Mouse (Mus musculus) R1 (cell line): ENCODE measurements around the gene Klhl9.
A peak's percentile ranks its signal among the peaks of the same experiment; 100 is the strongest.
"Not testable (repeated sequence)": the region's sequence is repeated elsewhere in the genome, so short reads cannot be mapped to it uniquely, and the experiment has no call there.

Experiments used
- DNase-seq: peaks from one replicate; pipeline ENCODE4 v3.0.0-alpha.2; 2018; ENCODE audit warnings: low read depth, low spot score

Gene Klhl9

GRCm38 (mm10) chr4:88721791-88722721 lies at the start of gene Klhl9, which contains the start of gene Gm26566:
TSS of gene Klhl9 (minus strand) at chr4:88722465.
TSS of gene Gm26566 (plus strand) at chr4:88721805.
- peak; percentile 90 for DNase-seq

- not testable (repeated sequence) for DNase-seq
Observed at GRCm38 (mm10) chr4:88763384-88764018, 41.2 kb upstream of the Klhl9 start.

- not testable (repeated sequence) for DNase-seq
Observed at GRCm38 (mm10) chr4:88762341-88762740, 40.1 kb upstream of the Klhl9 start.

GRCm38 (mm10) chr4:88761776-88762175 lies 39.5 kb upstream of the Klhl9 start:
- not testable (repeated sequence) for DNase-seq

GRCm38 (mm10) chr4:88760431-88760830 lies 38.2 kb upstream of the Klhl9 start:
- DNase-seq, result not testable (repeated sequence)

GRCm38 (mm10) chr4:88759610-88760268 lies 37.5 kb upstream of the Klhl9 start, which contains the start of gene Gm13283:
TSS of gene Gm13283 (plus strand) at chr4:88760119.
- not testable (repeated sequence) for DNase-seq

- not testable (repeated sequence) for DNase-seq
Observed at GRCm38 (mm10) chr4:88758751-88759150, 36.5 kb upstream of the Klhl9 start.

GRCm38 (mm10) chr4:88757628-88758031 lies 35.4 kb upstream of the Klhl9 start:
- not testable (repeated sequence) for DNase-seq

GRCm38 (mm10) chr4:88756581-88757513 lies 34.6 kb upstream of the Klhl9 start:
- DNase-seq, result not testable (repeated sequence)

- not testable (repeated sequence) for DNase-seq
Observed at GRCm38 (mm10) chr4:88754818-88755340, 32.6 kb upstream of the Klhl9 start, which contains the start of gene Gm13271. TSS of gene Gm13271 (plus strand) at chr4:88754868.

GRCm38 (mm10) chr4:88749926-88750325 lies 27.7 kb upstream of the Klhl9 start:
- DNase-seq, result no peak

- no peak for DNase-seq
Observed at GRCm38 (mm10) chr4:88744207-88744606, 21.9 kb upstream of the Klhl9 start.

- DNase-seq, result no peak
Observed at GRCm38 (mm10) chr4:88742771-88743371, 20.6 kb upstream of the Klhl9 start.

- no peak for DNase-seq
Observed at GRCm38 (mm10) chr4:88741426-88741825, 19.2 kb upstream of the Klhl9 start.

- no peak for DNase-seq
Observed at GRCm38 (mm10) chr4:88739036-88739435, 16.8 kb upstream of the Klhl9 start.

- DNase-seq, result peak; percentile 68
Observed at GRCm38 (mm10) chr4:88738480-88738879, 16.2 kb upstream of the Klhl9 start.

- no peak for DNase-seq
Observed at GRCm38 (mm10) chr4:88727324-88727723, 5.1 kb upstream of the Klhl9 start.

- DNase-seq, result no peak
Observed at GRCm38 (mm10) chr4:88726727-88727126, 4.5 kb upstream of the Klhl9 start.

- DNase-seq, result no peak
Observed at GRCm38 (mm10) chr4:88723497-88724090, 1.3 kb upstream of the Klhl9 start.

GRCm38 (mm10) chr4:88718715-88719114 lies 3.5 kb downstream of the Klhl9 start:
- DNase-seq, result no peak
